In the genomic region with DNA sequence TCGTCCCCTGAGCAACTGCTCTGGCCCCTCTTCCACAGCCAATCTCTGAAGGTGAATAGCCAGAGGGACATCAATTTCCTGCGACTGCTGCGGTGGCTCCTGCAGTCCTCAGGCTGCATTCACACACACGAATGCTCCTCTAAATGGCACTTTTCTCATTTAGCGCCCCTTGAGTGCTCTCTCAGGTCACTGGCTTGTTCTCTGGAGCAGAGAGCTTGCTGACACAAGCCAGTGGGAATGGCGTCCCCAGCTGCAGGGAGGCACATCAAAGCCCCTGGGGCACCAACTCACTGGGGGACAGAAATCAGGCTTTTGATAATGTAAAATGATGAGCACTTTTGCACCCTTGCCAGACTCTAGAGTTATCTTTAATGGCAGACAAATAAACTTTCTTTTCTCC, we compare ENCODE assay signal across 24 mouse cellular contexts.
A peak's percentile ranks its signal among the peaks of the same experiment; 100 is the strongest.
DNase-seq lines count a peak whose midpoint lies in the region; ATAC-seq and TF ChIP-seq lines count a peak whose summit lies in the region.
"Had no signal": no experiment of that assay in that cellular context is flagged by ENCODE, and none has a peak within 500 bp of the region (broad histone marks: within the 10 kb centered on the region; RNA-seq: fewer than 3 reads in every experiment).

No protein-coding gene starts in this region.

- H3K4me2 ChIP-seq in kidney, postnatal 0 days (ENCODE audit: low read length), result no peak overlapping the region
- no peak overlapping the region for H3K4me2 ChIP-seq in kidney, embryonic 16.5 days (replicated peaks; ENCODE audit: low read depth, low read length)
- H3K4me2 ChIP-seq: embryonic facial prominence, embryonic 12.5 days; forebrain, embryonic 13.5 days; forebrain, embryonic 15.5 days had no signal

- H3K9me3 ChIP-seq in kidney, postnatal 0 days (replicated peaks; ENCODE audit: low read length), result no peaks in the 10 kb centered on the region
- H3K9me3 ChIP-seq in kidney, embryonic 16.5 days (ENCODE audit: low read length), result no peaks in the 10 kb centered on the region
- H3K9me3 ChIP-seq: embryonic facial prominence, embryonic 10.5 days; embryonic facial prominence, embryonic 12.5 days; forebrain, embryonic 13.5 days; forebrain, embryonic 15.5 days; G1E had no signal

- no peak overlapping the region for H3K27ac ChIP-seq in kidney, postnatal 0 days
- H3K27ac ChIP-seq in kidney, embryonic 16.5 days (ENCODE audit: low read length), result no peak overlapping the region
- H3K27ac ChIP-seq: embryonic facial prominence, embryonic 10.5 days; embryonic facial prominence, embryonic 12.5 days; forebrain, embryonic 13.5 days; forebrain, embryonic 15.5 days had no signal

- intact Hi-C loops in heart, postnatal 36 days (cut with DNase I), result no loop called here

- no peak for ATAC-seq in kidney, postnatal 0 days (replicated peaks; ENCODE audit: low FRiP score, low read depth)
- no peak for ATAC-seq in kidney, embryonic 16.5 days (ENCODE audit: low FRiP score, low TSS enrichment)
- ATAC-seq in megakaryocyte-erythroid progenitor cell, adult 5-6 weeks (replicated peaks; ENCODE audit: low FRiP score, low TSS enrichment, poor library complexity, severe bottlenecking), result no peak
- ATAC-seq: activated CD4-positive, CD25-positive, alpha-beta regulatory T cell, adult 4 months; CD4-positive, CD25-positive, alpha-beta regulatory T cell, adult 4 months; forebrain, embryonic 13.5 days; forebrain, embryonic 15.5 days; Patski had no signal

- H3K9ac ChIP-seq in kidney, postnatal 0 days (ENCODE audit: low read depth, low read length), result no peak overlapping the region
- no peak overlapping the region for H3K9ac ChIP-seq in kidney, embryonic 16.5 days (replicated peaks; ENCODE audit: low read length)
- H3K9ac ChIP-seq: embryonic facial prominence, embryonic 12.5 days; forebrain, embryonic 13.5 days; forebrain, embryonic 15.5 days had no signal

- peak; percentile 68 for DNase-seq in heart, adult 11 months
- DNase-seq in heart, postnatal 36 days, result no peak
- peak; percentile 35 for DNase-seq in kidney, postnatal 0 days (ENCODE audit: low spot score)
- DNase-seq in retina, embryonic 14.5 days (ENCODE audit: low spot score), result peak; percentile 39
- DNase-seq: adrenal gland, adult 8-10 months; adrenal gland, postnatal 14 days; adrenal gland, postnatal 36 days; B cell, adult 2 months; cerebellum, adult 11-12 months; cerebellum, adult 2 months; cerebellum, adult 9-10 months; cerebellum, postnatal 10 days; cerebellum, postnatal 25 days had no signal

- H3K4me1 ChIP-seq in kidney, postnatal 0 days (replicated peaks; ENCODE audit: insufficient read depth, low read length), result no peaks in the 10 kb centered on the region
- no peaks in the 10 kb centered on the region for H3K4me1 ChIP-seq in kidney, embryonic 16.5 days (ENCODE audit: insufficient read depth, low read length)
- H3K4me1 ChIP-seq: embryonic facial prominence, embryonic 12.5 days; forebrain, embryonic 13.5 days; forebrain, embryonic 15.5 days had no signal

- no peaks in the 10 kb centered on the region for H3K36me3 ChIP-seq in kidney, postnatal 0 days (ENCODE audit: insufficient read depth, low read length)
- H3K36me3 ChIP-seq in kidney, embryonic 16.5 days (ENCODE audit: insufficient read depth, low read length), result no peaks in the 10 kb centered on the region
- H3K36me3 ChIP-seq: embryonic facial prominence, embryonic 10.5 days; embryonic facial prominence, embryonic 12.5 days; forebrain, embryonic 15.5 days; G1E had no signal

- H3K27me3 ChIP-seq in kidney, postnatal 0 days (ENCODE audit: insufficient read depth, low read length), result no peaks in the 10 kb centered on the region
- H3K27me3 ChIP-seq in kidney, embryonic 16.5 days (ENCODE audit: insufficient read depth, low read length), result no peaks in the 10 kb centered on the region
- H3K27me3 ChIP-seq: CH12.LX; embryonic facial prominence, embryonic 12.5 days; forebrain, embryonic 13.5 days; forebrain, embryonic 15.5 days had no signal

- 18% methylated on average over 6 of the region's 6 CpGs for WGBS in kidney, postnatal 0 days
- WGBS in kidney, embryonic 16.5 days, result 20% methylated on average over 6 of the region's 6 CpGs

- H3K4me3 ChIP-seq in kidney, postnatal 0 days (replicated peaks; ENCODE audit: low read depth, low read length), result no peak overlapping the region
- H3K4me3 ChIP-seq in kidney, embryonic 16.5 days (ENCODE audit: low read length), result no peak overlapping the region
- H3K4me3 ChIP-seq: embryonic facial prominence, embryonic 10.5 days; embryonic facial prominence, embryonic 12.5 days; forebrain, embryonic 13.5 days; forebrain, embryonic 15.5 days had no signal

- no peak for TF ChIP-seq CTCF in kidney, postnatal 0 days (IDR thresholded peaks at IDR 0.05; ENCODE audit: low read depth)

Comparison
In these comparisons a context has a peak if more than half of its experiments do, and no peak if none do; other contexts are left out.
1. DNase-seq: peak in heart, adult 11 months (single experiment), kidney, postnatal 0 days (single experiment) and retina, embryonic 14.5 days (single experiment); none in heart, postnatal 36 days (0 of 2).